Mouse (Mus musculus): ENCODE data around the gene Crabp2. TPM values are rescaled to one million over a fixed set of nuclear protein-coding genes. Genes with fewer than 3 reads are reported as not detected.

Gene Crabp2
- polyA plus RNA-seq, 1 experiment from 2014 or later = 45.5 TPM

- no peaks in the 10 kb centered on the region for H3K27me3 ChIP-seq (ENCODE audit: control insufficient read depth, insufficient read depth, low read length)
- no peak for ATAC-seq (ENCODE audit: low read depth)
- no peak overlapping the region for H3K9ac ChIP-seq (replicated peaks; ENCODE audit: low read depth, low read length)
- 77% methylated on average over 4 of the region's 4 CpGs for WGBS
- H3K9me3 ChIP-seq (ENCODE audit: control insufficient read depth, low read length) = no peaks in the 10 kb centered on the region
- no peak overlapping the region for H3K27ac ChIP-seq (ENCODE audit: low read depth, low read length)
- peaks cover 25% of the 10 kb centered on the region for H3K4me1 ChIP-seq (ENCODE audit: control insufficient read depth, insufficient read depth, low read length)
- no peak overlapping the region for H3K4me3 ChIP-seq (ENCODE audit: low read depth, low read length)
- peaks cover 20% of the 10 kb centered on the region for H3K36me3 ChIP-seq (ENCODE audit: control insufficient read depth, insufficient read depth, low read length)
- no peak overlapping the region for H3K4me2 ChIP-seq (ENCODE audit: low read depth, low read length)
Measured at GRCm38 (mm10) chr3:87934501-87934900, 14.0 kb upstream of the Crabp2 start.

GRCm38 (mm10) chr3:87935201-87935600 lies 13.3 kb upstream of the Crabp2 start:
- WGBS = 84% methylated on average over 4 of the region's 4 CpGs
- no peak for ATAC-seq (ENCODE audit: low read depth)
- H3K36me3 ChIP-seq (ENCODE audit: control insufficient read depth, insufficient read depth, low read length) = peaks cover 20% of the 10 kb centered on the region
- H3K4me1 ChIP-seq (ENCODE audit: control insufficient read depth, insufficient read depth, low read length) = peaks cover 25% of the 10 kb centered on the region
- H3K4me3 ChIP-seq (ENCODE audit: low read depth, low read length) = no peak overlapping the region
- H3K4me2 ChIP-seq (ENCODE audit: low read depth, low read length) = no peak overlapping the region
- no peaks in the 10 kb centered on the region for H3K9me3 ChIP-seq (ENCODE audit: control insufficient read depth, low read length)
- H3K27ac ChIP-seq (ENCODE audit: low read depth, low read length) = no peak overlapping the region
- no peak overlapping the region for H3K9ac ChIP-seq (replicated peaks; ENCODE audit: low read depth, low read length)
- no peaks in the 10 kb centered on the region for H3K27me3 ChIP-seq (ENCODE audit: control insufficient read depth, insufficient read depth, low read length)

- H3K9me3 ChIP-seq (ENCODE audit: control insufficient read depth, low read length) = no peaks in the 10 kb centered on the region
- ATAC-seq (ENCODE audit: low read depth) = peak; percentile 45
- peaks cover 21% of the 10 kb centered on the region for H3K36me3 ChIP-seq (ENCODE audit: control insufficient read depth, insufficient read depth, low read length)
- no peak overlapping the region for H3K27ac ChIP-seq (ENCODE audit: low read depth, low read length)
- no peak overlapping the region for H3K9ac ChIP-seq (replicated peaks; ENCODE audit: low read depth, low read length)
- peaks cover 24% of the 10 kb centered on the region for H3K4me1 ChIP-seq (ENCODE audit: control insufficient read depth, insufficient read depth, low read length)
- WGBS = 88% methylated on average over 2 of the region's 2 CpGs
- H3K4me3 ChIP-seq (ENCODE audit: low read depth, low read length) = no peak overlapping the region
- no peak overlapping the region for H3K4me2 ChIP-seq (ENCODE audit: low read depth, low read length)
- no peaks in the 10 kb centered on the region for H3K27me3 ChIP-seq (ENCODE audit: control insufficient read depth, insufficient read depth, low read length)
Measured at GRCm38 (mm10) chr3:87935776-87936175, 12.7 kb upstream of the Crabp2 start.

- Histone ChIP-seq H3K36me3 (ENCODE audit: control insufficient read depth, insufficient read depth, low read length) (peaks cover 30% of the 10 kb centered on the region), H3K4me2 (ENCODE audit: low read depth, low read length) (no peak overlapping the region), H3K27ac (ENCODE audit: low read depth, low read length) (no peak overlapping the region), H3K9me3 (ENCODE audit: control insufficient read depth, low read length) (no peaks in the 10 kb centered on the region), H3K4me3 (ENCODE audit: low read depth, low read length) (no peak overlapping the region), H3K9ac (replicated peaks; ENCODE audit: low read depth, low read length) (no peak overlapping the region), H3K27me3 (ENCODE audit: control insufficient read depth, insufficient read depth, low read length) (no peaks in the 10 kb centered on the region), H3K4me1 (ENCODE audit: control insufficient read depth, insufficient read depth, low read length) (peaks cover 6% of the 10 kb centered on the region; the same call in 1 of the 2 replicates)
- no peak for ATAC-seq (ENCODE audit: low read depth)
- WGBS = 53% methylated on average over 5 of the region's 5 CpGs
Measured at GRCm38 (mm10) chr3:87940611-87941010, 7.9 kb upstream of the Crabp2 start.

- peaks cover 30% of the 10 kb centered on the region for H3K36me3 ChIP-seq (ENCODE audit: control insufficient read depth, insufficient read depth, low read length)
- no peaks in the 10 kb centered on the region for H3K9me3 ChIP-seq (ENCODE audit: control insufficient read depth, low read length)
- H3K27me3 ChIP-seq (ENCODE audit: control insufficient read depth, insufficient read depth, low read length) = no peaks in the 10 kb centered on the region
- WGBS = 92% methylated on average over 2 of the region's 2 CpGs
- H3K4me2 ChIP-seq (ENCODE audit: low read depth, low read length) = no peak overlapping the region
- peaks cover 19% of the 10 kb centered on the region for H3K4me1 ChIP-seq (ENCODE audit: control insufficient read depth, insufficient read depth, low read length)
- H3K9ac ChIP-seq (replicated peaks; ENCODE audit: low read depth, low read length) = no peak overlapping the region
- H3K27ac ChIP-seq (ENCODE audit: low read depth, low read length) = no peak overlapping the region
- H3K4me3 ChIP-seq (ENCODE audit: low read depth, low read length) = no peak overlapping the region
- ATAC-seq (ENCODE audit: low read depth) = no peak
Measured at GRCm38 (mm10) chr3:87942471-87942870, 6.0 kb upstream of the Crabp2 start.

GRCm38 (mm10) chr3:87943586-87943985 lies 4.9 kb upstream of the Crabp2 start:
- Histone ChIP-seq H3K4me3 (ENCODE audit: low read depth, low read length) (no peak overlapping the region), H3K4me1 (ENCODE audit: control insufficient read depth, insufficient read depth, low read length) (peaks cover 28% of the 10 kb centered on the region), H3K4me2 (ENCODE audit: low read depth, low read length) (no peak overlapping the region), H3K9ac (replicated peaks; ENCODE audit: low read depth, low read length) (no peak overlapping the region), H3K36me3 (ENCODE audit: control insufficient read depth, insufficient read depth, low read length) (peaks cover 26% of the 10 kb centered on the region), H3K9me3 (ENCODE audit: control insufficient read depth, low read length) (no peaks in the 10 kb centered on the region), H3K27ac (ENCODE audit: low read depth, low read length) (no peak overlapping the region), H3K27me3 (ENCODE audit: control insufficient read depth, insufficient read depth, low read length) (no peaks in the 10 kb centered on the region)
- ATAC-seq (ENCODE audit: low read depth) = no peak
- 78% methylated on average over 7 of the region's 7 CpGs for WGBS

GRCm38 (mm10) chr3:87944838-87945600 lies 3.4 kb upstream of the Crabp2 start:
- peaks cover 18% of the 10 kb centered on the region for H3K36me3 ChIP-seq (ENCODE audit: control insufficient read depth, insufficient read depth, low read length)
- H3K4me2 ChIP-seq (ENCODE audit: low read depth, low read length) = no peak overlapping the region
- no peak overlapping the region for H3K9ac ChIP-seq (replicated peaks; ENCODE audit: low read depth, low read length)
- 11% methylated on average over 4 of the region's 4 CpGs for WGBS
- no peak; the same call in 1 of the 2 replicates for ATAC-seq (ENCODE audit: low read depth)
- no peaks in the 10 kb centered on the region for H3K27me3 ChIP-seq (ENCODE audit: control insufficient read depth, insufficient read depth, low read length)
- H3K27ac ChIP-seq (ENCODE audit: low read depth, low read length) = no peak overlapping the region
- H3K4me3 ChIP-seq (ENCODE audit: low read depth, low read length) = no peak overlapping the region
- peaks cover 34% of the 10 kb centered on the region for H3K4me1 ChIP-seq (ENCODE audit: control insufficient read depth, insufficient read depth, low read length)
- H3K9me3 ChIP-seq (ENCODE audit: control insufficient read depth, low read length) = no peaks in the 10 kb centered on the region

GRCm38 (mm10) chr3:87945781-87946540 lies 2.5 kb upstream of the Crabp2 start:
- no peak for ATAC-seq (ENCODE audit: low read depth)
- H3K27me3 ChIP-seq (ENCODE audit: control insufficient read depth, insufficient read depth, low read length) = no peaks in the 10 kb centered on the region
- H3K36me3 ChIP-seq (ENCODE audit: control insufficient read depth, insufficient read depth, low read length) = peaks cover 15% of the 10 kb centered on the region
- 10% methylated on average over 12 of the region's 12 CpGs for WGBS
- no peaks in the 10 kb centered on the region for H3K9me3 ChIP-seq (ENCODE audit: control insufficient read depth, low read length)
- H3K4me2 ChIP-seq (ENCODE audit: low read depth, low read length) = no peak overlapping the region
- no peak overlapping the region for H3K27ac ChIP-seq (ENCODE audit: low read depth, low read length)
- no peak overlapping the region for H3K9ac ChIP-seq (replicated peaks; ENCODE audit: low read depth, low read length)
- H3K4me1 ChIP-seq (ENCODE audit: control insufficient read depth, insufficient read depth, low read length) = peaks cover 34% of the 10 kb centered on the region
- no peak overlapping the region for H3K4me3 ChIP-seq (ENCODE audit: low read depth, low read length)

- H3K4me1 ChIP-seq (ENCODE audit: control insufficient read depth, insufficient read depth, low read length) = peaks cover 34% of the 10 kb centered on the region
- WGBS = 22% methylated on average over 1 of the region's 1 CpGs
- H3K9ac ChIP-seq (replicated peaks; ENCODE audit: low read depth, low read length) = no peak overlapping the region
Measured at GRCm38 (mm10) chr3:87946541-87946860, 2.0 kb upstream of the Crabp2 start.

More at GRCm38 (mm10) chr3:87946541-87946860, 2.0 kb upstream of the Crabp2 start:
- no peak for ATAC-seq (ENCODE audit: low read depth)
- H3K27me3 ChIP-seq (ENCODE audit: control insufficient read depth, insufficient read depth, low read length) = no peaks in the 10 kb centered on the region
- H3K4me2 ChIP-seq (ENCODE audit: low read depth, low read length) = no peak overlapping the region
- no peaks in the 10 kb centered on the region for H3K9me3 ChIP-seq (ENCODE audit: control insufficient read depth, low read length)
- no peak overlapping the region for H3K27ac ChIP-seq (ENCODE audit: low read depth, low read length)
- H3K36me3 ChIP-seq (ENCODE audit: control insufficient read depth, insufficient read depth, low read length) = peaks cover 10% of the 10 kb centered on the region
- H3K4me3 ChIP-seq (ENCODE audit: low read depth, low read length) = no peak overlapping the region

All from neural tube, embryonic 14.5 days (tissue).